Mouse (Mus musculus) thymus, adult 2 months (tissue): ENCODE data around the gene Rpl23. TPM values are rescaled to one million over a fixed set of nuclear protein-coding genes. Genes with fewer than 3 reads are reported as not detected.

Experiments used
- DNase-seq: peaks from one replicate; pipeline ENCODE4 v3.0.0; 2021
- H3K27ac ChIP-seq: fragments of 200-500 bp; 2 replicates; pipeline ENCODE4 v1.5.1; 2012; ENCODE audit warnings: low read length, control low read depth; ENCODE audit not compliant: control insufficient read depth, insufficient read depth
- H3K27me3 ChIP-seq: fragments of 200-500 bp; 2 replicates; pipeline ENCODE4 v1.6.1; 2012; ENCODE audit warnings: mild to moderate bottlenecking, low read length, moderate library complexity, mixed read lengths; ENCODE audit not compliant: control insufficient read depth, insufficient read depth
- H3K36me3 ChIP-seq: fragments of 200-500 bp; 2 replicates; pipeline ENCODE4 v1.6.1; 2012; ENCODE audit warnings: mild to moderate bottlenecking, low read length, moderate library complexity; ENCODE audit not compliant: control insufficient read depth, insufficient read depth
- H3K4me1 ChIP-seq: fragments of 200-500 bp; replicated peaks from 2 replicates; pipeline ENCODE4 v1.6.1; 2012; ENCODE audit warnings: low read length; ENCODE audit not compliant: control insufficient read depth, insufficient read depth
- H3K4me3 ChIP-seq: fragments of 200-500 bp; 2 replicates; pipeline ENCODE4 v1.5.1; 2012; ENCODE audit warnings: mild to moderate bottlenecking, low read length, control low read depth, moderate library complexity; ENCODE audit not compliant: control insufficient read depth, insufficient read depth
- CTCF ChIP-seq: fragments of 200-500 bp; IDR thresholded peaks from 2 replicates; pipeline ENCODE4 v1.5.1; 2012; ENCODE audit warnings: mild to moderate bottlenecking, control low read depth, low read length, moderate library complexity, borderline replicate concordance; ENCODE audit not compliant: control insufficient read depth, poor library complexity, insufficient read depth; ENCODE audit errors: extremely low read depth
- POLR2A ChIP-seq: fragments of 200-500 bp; IDR thresholded peaks from 2 replicates; pipeline ENCODE4 v1.6.1; 2012; ENCODE audit warnings: mild to moderate bottlenecking, low read length, control low read depth, moderate library complexity; ENCODE audit not compliant: control insufficient read depth, poor library complexity, insufficient read depth; ENCODE audit errors: extremely low read depth
- WGBS: fragments of 180-500 bp; shearing (Covaris S2); methylation state at CpG from one replicate; pipeline ENCODE4 v1.1.7; 2018; 5-methylcytosine and 5-hydroxymethylcytosine counted together
- polyA plus RNA-seq: library from polyadenylated mRNA; depleted of rRNA; stranded (reverse); fragments of >200 nt; gene quantifications from 2 replicates; pipeline ENCODE4 v1.2.3, GENCODE M21; 2012; rRNA removed

The Rpl23 gene
- 140 and 154 TPM in 2 replicates for polyA plus RNA-seq

DNA sequence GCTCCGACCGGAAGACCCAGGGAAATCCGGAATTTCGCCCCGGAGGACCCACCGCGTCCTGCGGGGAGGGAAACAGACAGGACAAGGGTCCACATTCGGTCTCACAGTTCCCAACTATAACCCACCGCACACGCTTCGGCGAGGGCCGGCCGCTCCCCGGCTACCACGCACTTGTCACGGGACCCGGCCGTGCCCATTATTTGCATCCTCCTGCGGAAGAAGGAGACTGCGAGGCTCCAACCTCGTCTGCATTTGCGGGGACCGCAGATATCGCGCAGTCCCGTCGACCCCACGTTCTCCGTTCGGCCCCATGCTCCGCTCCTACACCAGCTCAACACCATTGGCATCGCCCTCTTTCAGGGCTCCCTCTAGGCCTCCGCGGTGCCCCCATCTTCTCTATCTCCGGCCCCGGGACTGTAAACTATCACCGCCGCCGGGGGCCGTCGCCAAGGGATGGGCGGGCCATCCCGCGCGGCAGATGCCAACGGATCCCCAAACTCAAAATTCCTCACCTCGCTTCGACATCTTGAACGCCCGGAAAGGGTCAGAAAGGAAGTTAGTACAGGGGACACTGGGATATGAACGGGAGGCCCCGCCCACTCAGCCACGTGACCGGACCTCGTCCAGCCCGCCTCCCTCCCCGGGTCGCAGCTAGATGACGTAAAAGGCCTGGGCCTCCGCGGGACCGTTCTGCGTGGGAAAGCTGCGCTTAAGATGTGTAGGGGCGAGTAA lies at the start of gene Rpl23:
Gene Rpl23, minus strand, starts transcription at position 606 of the 732 bp plus-strand sequence.
- Histone ChIP-seq H3K4me1 (peaks cover 6% of the 10 kb centered on the region), H3K36me3 (peaks cover 36% of the 10 kb centered on the region), H3K27me3 (no peaks in the 10 kb centered on the region), H3K27ac (peak within 1 kb of the TSS; percentile 10; the same call in 1 of the 2 replicates), H3K4me3 (peak within 1 kb of the TSS; percentile 85)
- WGBS = under 1% methylated on average over 67 of the region's 67 CpGs
- DNase-seq = peak; percentile 99
- TF ChIP-seq POLR2A (peak; percentile 76), CTCF (0 out of 2 replicates have a peak, but pooled peaks have one; percentile 9)

DNA sequence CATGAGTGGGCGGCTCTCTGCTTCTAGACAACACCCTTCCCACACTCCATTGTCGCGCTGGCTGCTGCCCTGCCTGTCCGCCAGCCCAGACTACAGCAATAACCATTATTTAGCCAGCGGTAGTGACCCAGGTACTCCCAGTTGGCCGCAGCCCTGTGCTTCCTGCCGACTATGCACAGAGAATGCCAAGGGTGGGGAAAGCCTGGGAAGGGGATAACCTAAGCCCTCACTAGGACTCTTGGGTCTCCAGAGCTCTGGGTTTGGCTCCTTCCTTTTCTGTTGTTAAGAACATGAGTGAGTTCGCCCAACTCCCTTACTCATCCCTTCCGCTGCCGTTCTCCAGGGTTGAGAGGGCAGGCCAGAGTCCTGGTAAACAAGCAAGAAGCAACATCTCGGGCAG lies 49.8 kb upstream of the Rpl23 start:
- DNase-seq = no peak
- 93% methylated on average over 11 of the region's 11 CpGs for WGBS
- Histone ChIP-seq H3K4me1 (peaks cover 32% of the 10 kb centered on the region), H3K4me3 (no peak overlapping the region), H3K27me3 (no peaks in the 10 kb centered on the region), H3K27ac (no peak overlapping the region), H3K36me3 (peaks cover 13% of the 10 kb centered on the region)
- TF ChIP-seq CTCF = no peak
- TF ChIP-seq POLR2A = no peak

DNA sequence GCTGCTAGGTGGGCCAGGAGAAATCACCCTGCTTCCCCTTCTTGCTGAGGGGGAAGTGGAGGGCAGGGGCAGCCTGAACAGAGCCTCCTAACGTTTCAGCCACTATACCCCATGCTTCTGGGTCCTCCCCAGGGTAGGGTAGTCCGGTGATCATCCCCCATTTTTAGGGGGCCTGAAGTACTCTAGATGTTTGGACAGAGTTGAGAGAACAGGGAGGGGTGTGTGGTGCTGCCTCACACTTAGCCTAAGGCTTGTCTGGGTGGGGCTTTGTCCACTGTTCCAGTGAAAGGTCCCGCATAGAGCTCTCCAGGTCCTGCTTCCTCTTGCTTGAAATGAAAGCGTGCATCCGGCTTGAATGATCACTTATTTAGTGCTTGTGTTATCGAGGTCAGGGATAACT lies 48.3 kb upstream of the Rpl23 start:
- Histone ChIP-seq H3K36me3 (peaks cover 13% of the 10 kb centered on the region), H3K4me1 (peaks cover 33% of the 10 kb centered on the region), H3K27ac (no peak overlapping the region), H3K4me3 (no peak overlapping the region), H3K27me3 (no peaks in the 10 kb centered on the region)
- no peak for TF ChIP-seq CTCF
- TF ChIP-seq POLR2A = no peak
- WGBS = 70% methylated on average over 6 of the region's 6 CpGs
- DNase-seq = no peak

DNA sequence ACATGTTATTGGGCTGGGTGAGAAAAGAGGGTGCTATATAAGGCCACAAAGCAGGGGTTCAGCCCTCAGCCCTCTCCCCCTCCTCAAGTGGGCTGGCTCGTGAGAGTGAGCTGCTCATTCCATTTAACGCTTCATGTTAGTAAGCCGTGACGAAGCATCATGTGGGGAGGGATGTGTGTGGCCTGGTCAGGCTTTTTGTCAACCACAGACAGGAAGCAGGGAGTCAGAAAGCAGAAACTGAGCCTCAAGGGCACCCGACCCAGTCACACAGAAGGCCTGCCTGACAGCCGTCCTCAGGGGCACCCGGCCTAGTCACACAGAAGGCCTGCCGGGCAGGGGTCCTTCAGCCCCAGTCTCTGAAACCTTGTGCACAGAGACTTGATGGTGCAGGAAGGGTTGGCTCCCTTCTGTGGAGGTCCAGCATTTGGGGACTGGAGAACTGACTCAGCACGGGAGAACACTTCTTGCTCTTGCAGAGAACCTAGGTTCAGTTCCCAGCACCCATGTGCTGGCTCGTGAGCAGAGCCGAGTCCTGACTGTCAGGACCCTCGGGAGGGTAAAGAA lies 47.8 kb upstream of the Rpl23 start:
- no peak overlapping the region for H3K27ac ChIP-seq

DNA sequence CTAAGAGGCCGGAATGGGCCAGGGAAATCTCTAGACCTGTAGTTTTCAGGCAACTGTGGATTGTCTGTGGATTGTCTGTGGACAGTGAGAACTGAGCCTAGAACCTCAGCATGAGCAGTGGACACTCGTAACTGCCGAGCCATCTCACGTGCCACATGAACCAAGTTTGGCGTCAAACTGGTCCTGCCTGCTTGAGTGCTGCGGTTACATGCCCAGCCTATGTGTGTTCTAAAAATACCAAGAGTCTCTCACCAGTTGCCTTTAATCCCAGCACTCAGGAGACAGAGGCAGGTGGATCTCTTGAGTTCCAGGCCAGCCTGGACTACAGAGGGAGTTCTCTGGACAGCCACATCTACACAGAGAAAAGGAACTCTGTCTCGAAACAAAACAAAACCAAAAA lies 47.1 kb upstream of the Rpl23 start:
- H3K27me3 ChIP-seq = no peaks in the 10 kb centered on the region
- 36% methylated on average over 7 of the region's 7 CpGs for WGBS
- no peak overlapping the region for H3K27ac ChIP-seq
- H3K4me3 ChIP-seq = no peak overlapping the region
- peaks cover 8% of the 10 kb centered on the region for H3K36me3 ChIP-seq
- TF ChIP-seq POLR2A = no peak
- no peak for TF ChIP-seq CTCF
- peaks cover 44% of the 10 kb centered on the region for H3K4me1 ChIP-seq
- DNase-seq = no peak

More for the DNA sequence above, 47.8 kb upstream of the Rpl23 start:
- 39% methylated on average over 12 of the region's 12 CpGs for WGBS
- H3K4me3 ChIP-seq = no peak overlapping the region
- no peaks in the 10 kb centered on the region for H3K27me3 ChIP-seq
- H3K36me3 ChIP-seq = peaks cover 13% of the 10 kb centered on the region
- TF ChIP-seq CTCF (no peak), POLR2A (no peak)
- H3K4me1 ChIP-seq = peaks cover 38% of the 10 kb centered on the region
- DNase-seq = no peak

DNA sequence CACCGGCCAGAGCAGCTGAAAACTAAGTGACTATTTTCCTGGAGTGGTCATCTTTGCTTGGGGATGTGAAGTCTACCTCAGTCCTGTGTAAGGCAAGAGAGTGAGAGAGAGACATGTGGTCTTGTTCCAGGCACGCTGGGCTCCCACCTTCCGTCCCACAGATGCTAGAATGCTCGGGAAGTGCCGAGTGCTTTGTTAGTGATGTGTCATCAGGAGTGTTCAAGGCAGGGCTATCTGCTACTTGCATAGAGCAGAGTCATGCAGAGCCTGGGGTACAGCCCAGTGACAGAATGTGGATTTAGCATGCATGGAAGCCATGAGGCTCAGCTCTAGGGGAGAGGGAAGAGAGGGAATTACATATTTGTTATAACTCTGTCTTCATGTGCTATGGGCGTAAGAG lies 45.4 kb upstream of the Rpl23 start:
- no peak for DNase-seq
- Histone ChIP-seq H3K36me3 (no peaks in the 10 kb centered on the region; the same call in 1 of the 2 replicates), H3K4me3 (no peak overlapping the region), H3K27me3 (no peaks in the 10 kb centered on the region), H3K27ac (no peak overlapping the region), H3K4me1 (peaks cover 49% of the 10 kb centered on the region)
- 96% methylated on average over 6 of the region's 6 CpGs for WGBS
- TF ChIP-seq POLR2A = no peak
- no peak for TF ChIP-seq CTCF
